Mouse (Mus musculus) cerebellum, adult 2 months (tissue): ENCODE results near the gene Emilin1.

Source experiments
- CTCF ChIP-seq: fragments of 200-500 bp; IDR thresholded peaks from 2 replicates; pipeline ENCODE4 v1.5.1; 2011; ENCODE audit warnings: low read depth, mild to moderate bottlenecking, control low read depth, low read length, moderate library complexity, borderline replicate concordance; ENCODE audit not compliant: insufficient read depth
- POLR2A ChIP-seq: fragments of 200-500 bp; IDR thresholded peaks from 2 replicates; pipeline ENCODE4 v1.6.1; 2011; ENCODE audit warnings: low read length, control low read depth, borderline replicate concordance; ENCODE audit not compliant: insufficient read depth

- TF ChIP-seq CTCF (no peak), POLR2A (no peak)
Observed at GRCm38 (mm10) chr5:30922581-30923041, 9.4 kb downstream of the Emilin1 start.
